Mouse (Mus musculus) erythroblast, embryonic 14.5 days (primary cell): ENCODE results near the gene Dip2b. TPM values are rescaled to one million over a fixed set of nuclear protein-coding genes. Genes with fewer than 3 reads are reported as not detected.

Experiments used
- H3K27me3 ChIP-seq: 2 replicates; pipeline ENCODE4 v1.6.1; 2012; ENCODE audit warnings: inconsistent platforms; ENCODE audit not compliant: control insufficient read depth
- H3K36me3 ChIP-seq: 2 replicates; pipeline ENCODE4 v1.6.1; 2012; ENCODE audit warnings: mild to moderate bottlenecking, inconsistent platforms; ENCODE audit not compliant: control insufficient read depth
- H3K4me1 ChIP-seq: 2 replicates; pipeline ENCODE4 v1.6.1; 2012; ENCODE audit warnings: inconsistent platforms; ENCODE audit not compliant: control insufficient read depth
- H3K4me3 ChIP-seq: replicated peaks from 2 replicates; pipeline ENCODE3; 2012; ENCODE audit warnings: moderate library complexity, mild to moderate bottlenecking, inconsistent platforms
- H3K9me3 ChIP-seq: 2 replicates; pipeline ENCODE4 v1.6.1; 2012; ENCODE audit warnings: low read length, inconsistent platforms, mixed read lengths; ENCODE audit not compliant: control insufficient read depth
- GATA1 ChIP-seq: IDR thresholded peaks from 2 replicates; pipeline ENCODE4 v1.6.1; 2012; ENCODE audit warnings: low read length, inconsistent platforms, mixed read lengths
- TAL1 ChIP-seq: IDR thresholded peaks from 3 replicates; pipeline ENCODE4 v1.6.1; 2012; ENCODE audit warnings: low read length, inconsistent platforms, mixed read lengths
- polyA plus RNA-seq: library from polyadenylated mRNA; stranded (reverse); fragments of >175 nt; gene quantifications from 2 replicates; pipeline ENCODE4 v1.2.3, GENCODE M21; 2012

Gene Dip2b
- polyA plus RNA-seq, 1 experiment = 0.03 TPM

GRCm38 (mm10) chr15:100236952-100237351, 198.5 kb downstream of the Dip2b start:
- Histone ChIP-seq H3K36me3 (peaks cover 99% of the 10 kb centered on the region), H3K4me1 (peaks cover 40% of the 10 kb centered on the region), H3K27me3 (no peaks in the 10 kb centered on the region), H3K4me3 (no peak overlapping the region), H3K9me3 (peaks cover 4% of the 10 kb centered on the region; the same call in 1 of the 2 replicates)
- no peak for TF ChIP-seq GATA1
- TF ChIP-seq TAL1 = no peak

GRCm38 (mm10) chr15:100241780-100242179, 203.3 kb downstream of the Dip2b start:
- Histone ChIP-seq H3K27me3 (no peaks in the 10 kb centered on the region), H3K36me3 (peaks cover 100% of the 10 kb centered on the region), H3K4me1 (peaks cover 6% of the 10 kb centered on the region; the same call in 1 of the 2 replicates), H3K9me3 (no peaks in the 10 kb centered on the region), H3K4me3 (no peak overlapping the region)
- TF ChIP-seq TAL1 (no peak), GATA1 (no peak)

GRCm38 (mm10) chr15:100245951-100246350, 207.5 kb downstream of the Dip2b start:
- H3K27me3 ChIP-seq = no peaks in the 10 kb centered on the region
- TF ChIP-seq GATA1 (no peak), TAL1 (no peak)
- peaks cover 100% of the 10 kb centered on the region for H3K36me3 ChIP-seq

GRCm38 (mm10) chr15:100247296-100247695, 208.8 kb downstream of the Dip2b start:
- H3K4me1 ChIP-seq = no peaks in the 10 kb centered on the region; the same call in 1 of the 2 replicates

More at GRCm38 (mm10) chr15:100245951-100246350, 207.5 kb downstream of the Dip2b start:
- Histone ChIP-seq H3K9me3 (no peaks in the 10 kb centered on the region), H3K4me3 (no peak overlapping the region), H3K4me1 (peaks cover 4% of the 10 kb centered on the region)

GRCm38 (mm10) chr15:100248665-100249433, 210.4 kb downstream of the Dip2b start:
- Histone ChIP-seq H3K36me3 (peaks cover 100% of the 10 kb centered on the region), H3K4me3 (no peak overlapping the region), H3K9me3 (no peaks in the 10 kb centered on the region), H3K27me3 (no peaks in the 10 kb centered on the region), H3K4me1 (no peaks in the 10 kb centered on the region; the same call in 1 of the 2 replicates)
- TF ChIP-seq TAL1 (no peak), GATA1 (no peak)

More at GRCm38 (mm10) chr15:100247296-100247695, 208.8 kb downstream of the Dip2b start:
- Histone ChIP-seq H3K27me3 (no peaks in the 10 kb centered on the region), H3K9me3 (no peaks in the 10 kb centered on the region), H3K36me3 (peaks cover 100% of the 10 kb centered on the region), H3K4me3 (no peak overlapping the region)
- TF ChIP-seq GATA1 (no peak), TAL1 (no peak)

GRCm38 (mm10) chr15:100251153-100251780, 212.8 kb downstream of the Dip2b start:
- Histone ChIP-seq H3K9me3 (no peaks in the 10 kb centered on the region), H3K4me1 (peaks cover 2% of the 10 kb centered on the region; the same call in 1 of the 2 replicates), H3K27me3 (no peaks in the 10 kb centered on the region), H3K36me3 (peaks cover 100% of the 10 kb centered on the region), H3K4me3 (no peak overlapping the region)
- no peak for TF ChIP-seq TAL1
- TF ChIP-seq GATA1 = no peak

GRCm38 (mm10) chr15:100256386-100256785, 217.9 kb downstream of the Dip2b start:
- no peak for TF ChIP-seq GATA1
- no peak for TF ChIP-seq TAL1
- peaks cover 2% of the 10 kb centered on the region; the same call in 1 of the 2 replicates for H3K4me1 ChIP-seq
- H3K9me3 ChIP-seq = no peaks in the 10 kb centered on the region
- peaks cover 95% of the 10 kb centered on the region for H3K36me3 ChIP-seq
- no peak overlapping the region for H3K4me3 ChIP-seq
- no peaks in the 10 kb centered on the region for H3K27me3 ChIP-seq

GRCm38 (mm10) chr15:100257305-100257704, 218.8 kb downstream of the Dip2b start:
- Histone ChIP-seq H3K9me3 (no peaks in the 10 kb centered on the region), H3K27me3 (no peaks in the 10 kb centered on the region), H3K4me1 (peaks cover 2% of the 10 kb centered on the region; the same call in 1 of the 2 replicates), H3K36me3 (peaks cover 95% of the 10 kb centered on the region), H3K4me3 (no peak overlapping the region)
- TF ChIP-seq TAL1 = no peak
- no peak for TF ChIP-seq GATA1
